Mouse (Mus musculus) embryonic fibroblast, embryonic 13.5 days (primary cell): ENCODE data around the gene Tmcc1.

Experiments used
- CTCF ChIP-seq: IDR thresholded peaks from 2 replicates; pipeline ENCODE4 v1.5.1; 2011; ENCODE audit warnings: mild to moderate bottlenecking, control low read depth, low read length, moderate library complexity, borderline replicate concordance; ENCODE audit not compliant: insufficient read depth
- POLR2A ChIP-seq: IDR thresholded peaks from 2 replicates; pipeline ENCODE4 v1.6.1; 2011; ENCODE audit warnings: low read depth, mild to moderate bottlenecking, control low read depth, low read length, moderate library complexity

DNA sequence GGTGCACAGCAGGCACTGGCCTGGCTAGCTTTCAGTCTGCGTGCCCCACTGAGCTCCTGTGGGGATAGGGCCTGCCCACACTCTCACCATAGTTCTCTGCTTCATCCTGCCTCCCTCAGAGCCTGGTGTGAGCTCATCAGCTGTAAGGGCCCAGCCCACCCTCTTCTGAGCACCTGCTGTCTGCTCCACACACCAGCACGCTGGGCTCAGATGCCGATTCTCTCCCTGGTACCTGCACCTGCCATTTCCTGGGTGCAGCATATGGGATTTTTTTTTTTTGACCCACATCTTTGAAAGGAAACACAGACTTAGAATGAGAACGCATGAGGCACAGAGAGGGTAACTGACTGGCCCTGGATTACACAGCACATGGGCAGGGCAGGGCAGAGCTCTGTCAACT, 203.7 kb downstream of the Tmcc1 start:
- TF ChIP-seq CTCF (no peak), POLR2A (no peak)
